Mouse (Mus musculus) kidney, embryonic 15.5 days (tissue): Measurements from ENCODE around the gene Dtl. TPM values are rescaled to one million over a fixed set of nuclear protein-coding genes. Genes with fewer than 3 reads are reported as not detected.

Experiments used
- ATAC-seq: fragments of 200-750 bp; cut with Nextera tagmentation; replicated peaks from 2 replicates; pipeline ENCODE4 v1.8.0; 2017; ENCODE audit warnings: moderate TSS enrichment; ENCODE audit not compliant: low FRiP score
- H3K27ac ChIP-seq: fragments of 300-500 bp; sonication (generic); 2 replicates; pipeline ENCODE4 v1.5.1; 2015; ENCODE audit warnings: mild to moderate bottlenecking, inconsistent platforms
- H3K27me3 ChIP-seq: fragments of 300-500 bp; sonication (generic); 2 replicates; pipeline ENCODE4 v1.6.1; 2015; ENCODE audit warnings: inconsistent platforms
- H3K36me3 ChIP-seq: fragments of 300-500 bp; sonication (generic); 2 replicates; pipeline ENCODE4 v1.6.1; 2015; ENCODE audit warnings: inconsistent platforms
- H3K4me1 ChIP-seq: fragments of 300-500 bp; sonication (generic); 2 replicates; pipeline ENCODE4 v1.6.1; 2015; ENCODE audit warnings: inconsistent platforms
- H3K4me2 ChIP-seq: fragments of 300-500 bp; sonication (generic); 2 replicates; pipeline ENCODE4 v1.6.1; 2015; ENCODE audit warnings: moderate library complexity, mild to moderate bottlenecking, inconsistent platforms
- H3K4me3 ChIP-seq: fragments of 300-500 bp; sonication (generic); replicated peaks from 2 replicates; pipeline ENCODE4 v1.5.1; 2015; ENCODE audit warnings: mild to moderate bottlenecking, inconsistent platforms
- H3K9ac ChIP-seq: fragments of 300-500 bp; sonication (generic); 2 replicates; pipeline ENCODE4 v1.6.1; 2015; ENCODE audit warnings: mild to moderate bottlenecking, inconsistent platforms
- H3K9me3 ChIP-seq: fragments of 300-500 bp; sonication (generic); replicated peaks from 2 replicates; pipeline ENCODE4 v1.6.1; 2016; ENCODE audit warnings: inconsistent platforms
- WGBS: fragments of 180-500 bp; shearing (Covaris S2); methylation state at CpG from one replicate; pipeline ENCODE4 v1.1.7; 2015; ENCODE audit warnings: mixed read lengths; 5-methylcytosine and 5-hydroxymethylcytosine counted together
- polyA plus RNA-seq: library from polyadenylated mRNA; unstranded; fragments of >200 nt; fragmentation: Nextera tagmentation; extraction: Ambion mirVana; gene quantifications from 2 replicates; pipeline ENCODE4 v1.2.1, GENCODE M21; 2015

Gene Dtl
- polyA plus RNA-seq, 1 experiment from 2014 or later, result 59.7 TPM

DNA sequence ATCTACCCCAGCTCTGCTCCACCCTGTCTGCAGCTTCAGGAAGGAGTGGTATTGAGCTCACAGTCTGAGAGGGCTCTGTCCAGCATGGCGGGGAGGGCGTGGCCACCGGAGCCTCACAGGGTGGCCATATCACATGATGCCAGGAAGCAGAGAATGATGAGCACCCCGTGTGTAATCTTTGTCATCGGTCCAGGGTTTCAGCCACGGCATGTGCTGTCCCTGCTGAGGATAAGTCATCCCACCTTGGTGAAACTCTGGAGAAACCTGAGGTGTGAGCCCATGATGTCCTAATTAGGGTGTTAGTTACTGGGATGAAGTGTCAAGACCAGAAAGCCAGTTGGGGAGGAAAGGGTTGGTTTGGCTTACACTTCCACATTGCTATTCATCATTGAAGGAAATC is 33.7 kb upstream of the Dtl start:
- 85% methylated on average over 6 of the region's 6 CpGs for WGBS
- no peak overlapping the region for H3K4me3 ChIP-seq
- H3K4me1 ChIP-seq, result no peaks in the 10 kb centered on the region
- H3K9me3 ChIP-seq, result no peaks in the 10 kb centered on the region
- ATAC-seq, result no peak
- H3K27me3 ChIP-seq, result no peaks in the 10 kb centered on the region
- no peak overlapping the region for H3K4me2 ChIP-seq
- peaks cover 97% of the 10 kb centered on the region for H3K36me3 ChIP-seq
- H3K9ac ChIP-seq, result no peak overlapping the region
- no peak overlapping the region for H3K27ac ChIP-seq

DNA sequence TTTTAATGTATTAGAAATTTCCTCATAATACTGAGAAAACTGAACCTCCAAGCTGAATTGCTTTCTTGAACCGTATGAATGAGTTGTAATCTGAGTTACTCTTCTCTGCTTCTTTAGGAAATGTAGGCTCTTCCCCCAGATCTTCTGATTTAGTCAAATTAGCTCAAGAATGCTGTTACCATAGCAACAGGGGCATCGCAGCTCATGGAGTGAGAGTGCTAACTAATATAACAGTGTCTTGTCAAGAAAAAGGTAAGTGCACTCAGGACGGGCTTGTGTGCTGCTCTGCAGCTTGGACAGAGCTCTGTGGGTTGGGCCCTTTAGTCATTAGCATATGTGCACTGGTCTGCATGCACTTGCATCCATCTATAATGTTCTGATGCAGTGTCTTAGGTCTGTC is 29.3 kb upstream of the Dtl start:
- no peak overlapping the region for H3K9ac ChIP-seq
- ATAC-seq, result no peak
- no peak overlapping the region for H3K4me3 ChIP-seq
- H3K4me2 ChIP-seq, result no peak overlapping the region
- 69% methylated on average over 3 of the region's 3 CpGs for WGBS
- H3K9me3 ChIP-seq, result no peaks in the 10 kb centered on the region
- H3K27me3 ChIP-seq, result no peaks in the 10 kb centered on the region
- no peaks in the 10 kb centered on the region for H3K4me1 ChIP-seq
- peaks cover 86% of the 10 kb centered on the region for H3K36me3 ChIP-seq
- H3K27ac ChIP-seq, result no peak overlapping the region

DNA sequence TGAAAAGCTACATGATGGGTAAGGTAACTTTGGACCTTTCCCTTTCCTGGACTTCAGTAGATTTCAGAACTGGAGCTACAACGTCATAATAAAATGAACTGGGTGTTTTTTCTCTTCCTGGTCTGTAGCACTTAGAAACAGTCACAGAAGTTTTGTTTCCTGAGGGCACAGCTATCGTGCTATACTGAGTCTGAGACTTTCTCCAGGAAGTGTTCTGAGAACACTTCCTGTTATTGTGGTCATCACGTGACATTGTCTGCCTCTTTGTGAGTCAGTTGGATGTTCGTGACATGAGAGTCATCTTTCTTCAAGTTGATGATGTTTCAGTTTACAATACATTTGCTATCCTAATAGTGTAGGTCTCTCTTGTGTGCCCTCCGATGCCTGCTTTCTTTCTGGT is 23.9 kb upstream of the Dtl start:
- Histone ChIP-seq H3K27ac (no peak overlapping the region), H3K36me3 (peaks cover 82% of the 10 kb centered on the region)
- 73% methylated on average over 5 of the region's 5 CpGs for WGBS

DNA sequence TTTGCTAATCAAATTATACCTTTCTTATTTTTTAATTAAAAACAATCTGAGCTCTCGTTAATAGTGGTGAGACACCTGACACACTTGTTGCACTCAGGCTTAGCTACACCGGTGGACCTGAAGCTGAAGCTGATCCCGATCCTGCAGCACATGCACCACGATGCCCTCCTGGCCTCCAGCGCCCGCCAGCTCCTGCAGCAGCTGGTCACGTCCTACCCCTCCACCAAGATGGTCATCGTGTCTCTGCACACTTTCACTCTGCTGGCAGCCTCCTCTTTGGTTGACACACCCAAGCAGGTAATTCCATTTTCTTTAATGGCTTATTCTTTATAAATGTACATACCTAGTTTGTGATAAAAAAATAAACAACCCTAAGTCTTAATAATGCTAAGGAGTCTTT is 20.7 kb upstream of the Dtl start:
- H3K4me1 ChIP-seq, result no peaks in the 10 kb centered on the region
- no peak overlapping the region for H3K9ac ChIP-seq
- peaks cover 73% of the 10 kb centered on the region for H3K36me3 ChIP-seq
- 92% methylated on average over 8 of the region's 8 CpGs for WGBS
- no peak overlapping the region for H3K4me2 ChIP-seq
- ATAC-seq, result no peak
- no peaks in the 10 kb centered on the region for H3K27me3 ChIP-seq
- H3K9me3 ChIP-seq, result no peaks in the 10 kb centered on the region
- no peak overlapping the region for H3K4me3 ChIP-seq
- H3K27ac ChIP-seq, result no peak overlapping the region

More for the DNA sequence above, 23.9 kb upstream of the Dtl start:
- no peak overlapping the region for H3K4me3 ChIP-seq
- H3K4me1 ChIP-seq, result no peaks in the 10 kb centered on the region
- H3K4me2 ChIP-seq, result no peak overlapping the region
- no peaks in the 10 kb centered on the region for H3K27me3 ChIP-seq
- no peaks in the 10 kb centered on the region for H3K9me3 ChIP-seq
- ATAC-seq, result no peak
- no peak overlapping the region for H3K9ac ChIP-seq

DNA sequence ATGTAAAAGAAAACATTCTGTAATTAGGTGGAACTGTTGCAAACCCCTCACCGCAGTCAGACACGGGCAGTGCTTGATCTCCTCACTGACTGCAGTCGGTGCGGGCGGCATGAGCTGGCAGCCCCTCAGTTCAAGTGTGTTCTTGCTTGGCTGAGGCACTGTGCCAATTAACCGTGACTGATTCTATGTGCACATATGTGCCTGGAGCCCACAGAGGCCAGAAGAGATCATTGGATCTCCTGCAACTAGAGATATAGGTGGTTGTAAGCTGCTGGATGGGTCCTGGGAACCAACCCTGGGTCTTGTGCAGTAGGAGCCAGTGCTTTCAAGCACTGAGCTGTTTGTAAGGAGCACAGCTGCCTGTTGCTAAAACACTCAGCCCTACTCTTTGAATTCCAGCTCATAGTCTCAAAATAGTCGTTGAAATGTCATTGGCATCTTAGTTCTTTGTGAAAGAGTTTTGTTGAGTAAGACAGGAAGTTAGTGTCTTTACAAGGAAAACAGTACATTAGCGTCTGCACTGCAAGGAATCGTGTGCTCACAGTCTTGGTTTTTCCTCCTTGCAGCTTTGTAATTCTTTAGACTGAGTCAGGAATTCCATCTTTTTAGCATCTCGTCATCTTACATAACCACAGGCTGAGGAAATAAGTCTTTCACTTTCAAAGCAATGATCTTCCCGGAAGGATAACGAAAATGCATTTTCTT is 16.8 kb upstream of the Dtl start:
- WGBS, result 86% methylated on average over 12 of the region's 12 CpGs
- Histone ChIP-seq H3K27ac (no peak overlapping the region), H3K27me3 (no peaks in the 10 kb centered on the region), H3K9me3 (no peaks in the 10 kb centered on the region), H3K36me3 (peaks cover 75% of the 10 kb centered on the region), H3K4me2 (no peak overlapping the region), H3K9ac (no peak overlapping the region), H3K4me3 (no peak overlapping the region), H3K4me1 (no peaks in the 10 kb centered on the region)
- ATAC-seq, result no peak

DNA sequence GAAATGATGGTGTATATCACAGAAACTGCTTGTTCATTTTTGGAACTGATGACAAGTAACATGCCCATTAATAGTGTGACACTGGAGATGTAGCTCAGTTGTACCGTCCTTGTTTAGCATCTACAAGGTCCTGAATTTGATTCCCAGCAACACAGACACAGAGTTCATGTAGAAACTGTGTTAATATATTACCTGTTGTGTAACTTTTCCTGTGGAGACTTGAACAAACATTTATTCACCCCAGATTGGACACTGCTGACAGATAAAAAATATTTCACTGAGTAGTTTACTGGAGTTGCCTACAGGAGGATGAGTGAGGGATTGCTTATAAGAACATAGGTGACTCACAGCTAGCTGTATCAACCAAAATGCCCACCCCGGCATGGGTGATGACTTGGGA is 13.4 kb upstream of the Dtl start:
- ATAC-seq, result no peak
- no peak overlapping the region for H3K4me2 ChIP-seq
- H3K4me3 ChIP-seq, result no peak overlapping the region
- H3K27ac ChIP-seq, result no peak overlapping the region
- H3K9me3 ChIP-seq, result no peaks in the 10 kb centered on the region
- H3K27me3 ChIP-seq, result no peaks in the 10 kb centered on the region
- H3K4me1 ChIP-seq, result no peaks in the 10 kb centered on the region
- H3K9ac ChIP-seq, result no peak overlapping the region
- peaks cover 76% of the 10 kb centered on the region for H3K36me3 ChIP-seq
- 98% methylated on average over 2 of the region's 2 CpGs for WGBS

DNA sequence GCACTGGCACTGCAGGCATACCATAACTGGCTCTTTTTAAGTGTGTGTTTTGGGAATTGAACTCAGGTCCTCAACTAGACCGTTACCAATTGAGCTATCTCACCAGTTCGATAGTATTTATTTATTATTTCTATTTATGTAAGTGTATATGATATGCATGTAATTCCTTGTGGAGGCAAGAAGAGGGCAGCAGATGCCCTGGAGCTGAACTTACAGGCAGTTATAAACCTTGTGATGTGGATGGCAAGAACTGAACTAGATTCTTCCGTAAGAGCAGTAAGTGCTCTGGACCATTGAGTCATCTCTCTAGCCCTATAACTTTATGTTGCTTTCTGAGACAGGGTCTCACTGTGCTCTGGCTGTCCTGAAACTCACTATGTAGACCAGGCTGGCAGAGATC is 11.7 kb upstream of the Dtl start:
- no peak for ATAC-seq
- Histone ChIP-seq H3K9me3 (no peaks in the 10 kb centered on the region), H3K4me2 (no peak overlapping the region), H3K4me1 (no peaks in the 10 kb centered on the region), H3K9ac (no peak overlapping the region), H3K36me3 (peaks cover 77% of the 10 kb centered on the region), H3K4me3 (no peak overlapping the region), H3K27ac (no peak overlapping the region), H3K27me3 (no peaks in the 10 kb centered on the region)
- WGBS, result 93% methylated on average over 3 of the region's 3 CpGs

DNA sequence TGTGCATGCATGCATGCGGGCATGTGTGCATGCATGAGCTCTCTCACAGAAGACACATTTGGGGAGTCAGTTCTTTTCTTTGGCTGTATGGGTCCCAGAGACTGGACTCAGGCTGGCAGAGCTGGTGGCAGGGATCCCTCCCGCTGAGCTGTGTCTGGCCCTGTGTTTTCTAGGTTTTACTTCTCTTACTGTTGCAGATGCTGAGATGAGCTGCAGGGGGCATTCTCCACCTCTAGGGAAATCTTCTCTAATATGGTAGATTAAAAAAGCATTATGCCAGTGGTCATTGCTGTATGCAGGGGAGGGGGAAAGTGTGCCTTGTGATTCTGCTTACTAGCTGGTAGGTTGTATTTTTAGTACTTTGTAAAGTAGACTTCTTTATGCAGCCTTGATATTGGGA is 10.4 kb upstream of the Dtl start:
- Histone ChIP-seq H3K4me3 (no peak overlapping the region), H3K9me3 (no peaks in the 10 kb centered on the region), H3K27ac (no peak overlapping the region), H3K4me1 (no peaks in the 10 kb centered on the region), H3K27me3 (no peaks in the 10 kb centered on the region), H3K9ac (no peak overlapping the region), H3K4me2 (no peak overlapping the region), H3K36me3 (peaks cover 80% of the 10 kb centered on the region)
- ATAC-seq, result no peak
- 81% methylated on average over 2 of the region's 2 CpGs for WGBS

DNA sequence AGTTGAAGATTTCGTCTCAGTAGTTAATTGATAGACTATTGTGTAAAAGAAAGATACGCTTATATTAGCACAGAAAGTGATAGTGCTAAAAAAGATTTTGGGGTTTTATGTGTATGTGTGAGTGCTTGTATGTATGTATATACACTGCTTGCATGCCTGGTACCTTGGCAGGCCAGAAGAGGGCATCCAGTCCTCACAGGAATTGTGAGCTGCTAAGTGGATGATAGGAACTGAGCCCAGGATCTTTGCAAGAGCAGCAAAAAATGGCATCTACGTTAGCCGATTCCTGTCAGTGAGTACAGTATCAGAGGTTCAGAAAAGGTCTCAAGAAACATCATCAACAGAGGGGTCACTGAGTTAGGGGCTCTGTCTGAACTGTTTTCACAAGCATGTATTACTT is 9.1 kb upstream of the Dtl start:
- no peak overlapping the region for H3K27ac ChIP-seq
- peaks cover 81% of the 10 kb centered on the region for H3K36me3 ChIP-seq
- ATAC-seq, result no peak
- no peak overlapping the region for H3K4me2 ChIP-seq
- no peak overlapping the region for H3K4me3 ChIP-seq
- 93% methylated on average over 4 of the region's 4 CpGs for WGBS
- 0 out of 2 replicates have a peak, but pooled peaks cover 3% of the 10 kb centered on the region for H3K9me3 ChIP-seq
- no peaks in the 10 kb centered on the region for H3K4me1 ChIP-seq
- no peak overlapping the region for H3K9ac ChIP-seq
- no peaks in the 10 kb centered on the region for H3K27me3 ChIP-seq

DNA sequence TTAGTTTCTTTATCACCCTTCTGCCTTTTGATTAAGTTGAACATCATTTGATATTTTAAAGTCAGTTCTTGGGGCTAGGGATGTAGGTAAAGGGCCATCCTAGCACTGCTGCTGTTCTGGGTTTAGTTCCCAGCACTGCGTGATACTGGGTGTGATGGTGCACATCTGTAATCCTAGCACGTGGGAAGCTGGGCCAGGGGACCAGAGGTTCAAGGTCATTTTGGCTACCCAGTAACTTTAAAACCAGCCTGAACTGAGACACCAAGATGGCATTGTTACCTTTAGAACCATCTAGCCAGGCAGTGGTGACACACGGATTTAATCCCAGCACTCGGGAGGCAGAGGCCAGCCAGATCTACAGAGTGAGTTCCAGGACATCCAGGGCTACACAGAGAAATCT is 8.5 kb upstream of the Dtl start:
- H3K4me2 ChIP-seq, result no peak overlapping the region
- H3K4me3 ChIP-seq, result no peak overlapping the region
- H3K9me3 ChIP-seq, result 0 out of 2 replicates have a peak, but pooled peaks cover 3% of the 10 kb centered on the region
- H3K27ac ChIP-seq, result no peak overlapping the region
- H3K9ac ChIP-seq, result no peak overlapping the region
- ATAC-seq, result no peak
- 91% methylated on average over 4 of the region's 4 CpGs for WGBS
- H3K4me1 ChIP-seq, result no peaks in the 10 kb centered on the region
- no peaks in the 10 kb centered on the region for H3K27me3 ChIP-seq
- H3K36me3 ChIP-seq, result peaks cover 78% of the 10 kb centered on the region

DNA sequence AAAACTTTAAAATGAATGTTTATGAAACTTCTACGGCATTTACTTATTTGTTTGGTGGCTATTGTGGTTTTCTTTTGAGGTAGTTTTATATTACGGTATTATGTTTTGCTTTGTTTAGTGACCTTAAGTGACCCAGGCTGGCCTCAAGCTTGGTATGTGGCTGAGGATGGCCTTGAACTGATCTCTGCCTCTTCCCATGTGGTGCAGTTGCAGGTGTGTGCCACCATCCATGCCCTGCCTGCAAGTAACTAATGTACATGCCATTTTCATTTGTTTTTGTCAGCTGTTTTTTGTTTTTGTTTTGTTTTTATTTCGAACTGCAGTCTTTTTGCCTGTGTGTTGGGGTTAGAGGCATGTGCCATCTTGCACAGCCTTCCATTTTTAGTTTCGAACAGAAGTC is 6.3 kb upstream of the Dtl start:
- H3K9ac ChIP-seq, result no peak overlapping the region
- ATAC-seq, result no peak
- H3K27me3 ChIP-seq, result no peaks in the 10 kb centered on the region
- H3K4me1 ChIP-seq, result peaks cover 16% of the 10 kb centered on the region
- H3K27ac ChIP-seq, result no peak overlapping the region
- 85% methylated on average over 4 of the region's 4 CpGs for WGBS
- H3K9me3 ChIP-seq, result 0 out of 2 replicates have a peak, but pooled peaks cover 3% of the 10 kb centered on the region
- peaks cover 63% of the 10 kb centered on the region for H3K36me3 ChIP-seq
- no peak overlapping the region for H3K4me3 ChIP-seq
- H3K4me2 ChIP-seq, result no peak overlapping the region

DNA sequence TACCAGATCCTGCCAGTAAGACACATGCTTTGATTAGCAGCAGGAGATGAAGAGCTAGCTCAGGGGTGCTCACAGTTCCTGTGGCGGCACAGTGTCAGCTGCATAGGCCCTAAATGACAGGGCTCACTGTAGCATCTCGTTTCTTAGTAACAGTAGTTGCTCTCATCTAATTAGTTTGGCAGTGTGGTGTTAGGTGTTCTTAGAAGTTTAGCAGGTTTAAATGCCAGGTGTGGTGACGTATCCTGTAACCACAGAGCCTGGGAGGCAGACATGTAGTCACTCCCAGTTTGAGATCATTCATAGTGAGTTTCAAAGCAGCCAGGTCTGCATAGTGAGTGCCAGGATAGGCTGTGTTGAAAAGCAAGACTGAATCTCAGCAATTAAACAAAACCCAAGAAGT is 4.2 kb upstream of the Dtl start:
- ATAC-seq, result no peak

More for the DNA sequence above, 4.2 kb upstream of the Dtl start:
- Histone ChIP-seq H3K4me1 (peaks cover 20% of the 10 kb centered on the region), H3K27ac (no peak overlapping the region), H3K4me2 (no peak overlapping the region), H3K9ac (no peak overlapping the region), H3K36me3 (peaks cover 44% of the 10 kb centered on the region), H3K4me3 (no peak overlapping the region), H3K9me3 (0 out of 2 replicates have a peak, but pooled peaks cover 3% of the 10 kb centered on the region), H3K27me3 (no peaks in the 10 kb centered on the region)
- 88% methylated on average over 3 of the region's 3 CpGs for WGBS
